Comparison of ENCODE assay signal across 20 mouse cellular contexts in the genomic region with DNA sequence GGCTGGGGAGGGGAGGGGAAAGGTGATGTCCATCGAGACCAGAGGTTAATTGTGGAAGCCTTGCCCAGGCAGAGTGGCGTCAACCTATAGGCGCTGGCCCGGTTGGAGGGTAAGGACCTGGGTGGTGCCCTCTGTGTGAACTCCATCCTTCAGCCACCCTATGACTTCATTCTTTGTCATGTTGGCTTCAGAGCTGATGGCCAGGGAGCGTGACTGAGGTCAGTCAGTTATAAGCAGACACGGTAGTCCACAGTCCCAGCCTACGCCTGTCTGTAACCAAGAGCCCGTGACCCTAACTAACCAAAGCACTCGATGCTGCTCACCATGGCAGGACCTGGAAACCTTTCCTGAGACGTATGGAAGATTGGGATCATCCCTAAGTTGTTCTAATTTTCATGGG.
"Had no signal": no experiment of that assay in that cellular context is flagged by ENCODE, and none has a peak within 500 bp of the region (broad histone marks: within the 10 kb centered on the region; RNA-seq: fewer than 3 reads in every experiment).

No protein-coding gene starts in this region.

- ATAC-seq: liver, postnatal 0 days; lung, postnatal 0 days; midbrain, embryonic 15.5 days had no signal

- H3K27me3 ChIP-seq: kidney, embryonic 15.5 days; limb, embryonic 12.5 days; limb, embryonic 15.5 days; midbrain, embryonic 15.5 days; neural tube, embryonic 12.5 days; neural tube, embryonic 15.5 days had no signal

- H3K9me3 ChIP-seq: kidney, embryonic 15.5 days; limb, embryonic 12.5 days; limb, embryonic 15.5 days; midbrain, embryonic 12.5 days; midbrain, embryonic 15.5 days; neural tube, embryonic 12.5 days; neural tube, embryonic 15.5 days had no signal

- H3K4me2 ChIP-seq: kidney, embryonic 15.5 days; limb, embryonic 12.5 days; limb, embryonic 15.5 days; liver, embryonic 11.5 days; lung, embryonic 14.5 days; midbrain, embryonic 12.5 days; midbrain, embryonic 15.5 days; neural tube, embryonic 12.5 days; neural tube, embryonic 15.5 days had no signal

- H3K4me3 ChIP-seq: kidney, embryonic 15.5 days; limb, embryonic 12.5 days; limb, embryonic 15.5 days; midbrain, embryonic 12.5 days; midbrain, embryonic 15.5 days; neural tube, embryonic 12.5 days; neural tube, embryonic 15.5 days had no signal

- DNase-seq: kidney, adult 8-10 months; kidney, postnatal 36 days; left cerebral cortex, postnatal 4 days; liver, postnatal 0 days; lung, embryonic 14.5 days; right cerebral cortex, adult 18-20 months; right cerebral cortex, postnatal 14 days; right cerebral cortex, postnatal 4 days; thymus, postnatal 36 days had no signal

- H3K36me3 ChIP-seq: kidney, embryonic 15.5 days; limb, embryonic 12.5 days; limb, embryonic 15.5 days; midbrain, embryonic 12.5 days; midbrain, embryonic 15.5 days had no signal

- H3K9ac ChIP-seq: kidney, embryonic 15.5 days; limb, embryonic 12.5 days; limb, embryonic 15.5 days; liver, embryonic 14.5 days; liver, postnatal 0 days; lung, embryonic 14.5 days; midbrain, embryonic 12.5 days; midbrain, embryonic 15.5 days; neural tube, embryonic 12.5 days; neural tube, embryonic 15.5 days had no signal

- H3K27ac ChIP-seq: kidney, embryonic 15.5 days; limb, embryonic 12.5 days; limb, embryonic 15.5 days; liver, embryonic 14.5 days; macrophage; midbrain, embryonic 12.5 days; midbrain, embryonic 15.5 days; neural tube, embryonic 12.5 days; neural tube, embryonic 15.5 days had no signal
